Mouse (Mus musculus) heart, adult 2 months (tissue): ENCODE measurements at regions not wholly inside any gene's neighbourhood (a gene's known extent, or its start where the extent isn't known, plus 50 kb on each side); places are given as distances from the start of the nearest gene placed in this dataset.

Source experiments
- CTCF ChIP-seq: fragments of 200-600 bp; IDR thresholded peaks from 2 replicates; pipeline ENCODE4 v1.8.1; 2022; ENCODE audit warnings: antibody characterized with exemption, mild to moderate bottlenecking, moderate library complexity
- EP300 ChIP-seq: fragments of 200-500 bp; IDR thresholded peaks from 2 replicates; pipeline ENCODE4 v1.6.1; 2011; ENCODE audit warnings: low read depth, low read length, control low read depth; ENCODE audit not compliant: insufficient read depth

DNA sequence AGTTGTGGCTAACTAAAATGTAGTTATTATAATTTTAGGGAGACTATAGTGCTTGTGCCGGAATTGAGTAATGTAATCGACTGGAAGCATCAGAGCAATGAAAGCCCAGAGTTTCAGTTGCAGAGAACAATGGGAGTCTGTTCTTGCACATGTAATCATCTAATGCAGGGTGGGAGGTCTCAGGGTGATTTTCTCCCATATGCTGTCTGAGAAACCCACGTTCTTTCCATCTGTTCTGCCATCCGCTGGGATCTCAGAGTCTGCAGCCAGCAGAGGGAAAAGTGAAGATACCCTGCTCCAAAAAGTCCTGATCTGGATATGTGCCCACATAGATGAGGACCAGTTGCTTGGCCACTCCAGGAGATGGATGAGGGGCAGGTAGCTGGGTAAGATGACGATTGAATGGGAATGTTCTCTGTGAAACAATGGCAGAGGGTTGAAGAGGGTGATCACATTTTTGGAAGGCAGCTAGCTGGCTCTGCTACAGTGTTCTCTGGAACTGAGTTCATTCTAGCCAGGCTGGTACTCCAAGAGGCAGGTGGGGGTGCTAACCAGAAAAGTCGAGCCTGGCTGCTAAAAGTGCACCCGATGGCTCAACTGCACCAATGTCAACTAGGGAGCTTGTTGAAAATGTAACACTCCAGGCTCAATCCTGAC, 180.3 kb upstream of the Ghitm start:
- TF ChIP-seq CTCF (no peak), EP300 (no peak)
